Mouse (Mus musculus) forebrain, embryonic 13.5 days (tissue): ENCODE results near the gene Suclg1. TPM values are rescaled to one million over a fixed set of nuclear protein-coding genes. Genes with fewer than 3 reads are reported as not detected.

Experiments
- ATAC-seq: fragments of 200-750 bp; cut with Nextera tagmentation; 2 replicates; pipeline ENCODE4 v1.8.0; 2017
- H3K27ac ChIP-seq: fragments of 300-500 bp; sonication (generic); 2 replicates; pipeline ENCODE4 v1.5.1; 2015; ENCODE audit warnings: inconsistent platforms, mild to moderate bottlenecking, moderate library complexity
- H3K27me3 ChIP-seq: fragments of 300-500 bp; sonication (generic); 2 replicates; pipeline ENCODE4 v1.6.1; 2015; ENCODE audit warnings: mild to moderate bottlenecking, inconsistent platforms
- H3K36me3 ChIP-seq: fragments of 300-500 bp; sonication (generic); 2 replicates; pipeline ENCODE4 v1.6.1; 2015; ENCODE audit warnings: mild to moderate bottlenecking, inconsistent platforms; ENCODE audit not compliant: poor library complexity, severe bottlenecking
- H3K4me1 ChIP-seq: fragments of 300-500 bp; sonication (generic); 2 replicates; pipeline ENCODE4 v1.6.1; 2015; ENCODE audit warnings: inconsistent platforms
- H3K4me2 ChIP-seq: fragments of 300-500 bp; sonication (generic); 2 replicates; pipeline ENCODE4 v1.6.1; 2015; ENCODE audit warnings: inconsistent platforms, mild to moderate bottlenecking, moderate library complexity
- H3K4me3 ChIP-seq: fragments of 300-500 bp; sonication (generic); 2 replicates; pipeline ENCODE4 v1.5.1; 2015; ENCODE audit warnings: mild to moderate bottlenecking, inconsistent platforms
- H3K9ac ChIP-seq: fragments of 300-500 bp; sonication (generic); 2 replicates; pipeline ENCODE4 v1.6.1; 2015; ENCODE audit warnings: mild to moderate bottlenecking, inconsistent platforms
- H3K9me3 ChIP-seq: fragments of 300-500 bp; sonication (generic); replicated peaks from 2 replicates; pipeline ENCODE4 v1.6.1; 2016; ENCODE audit warnings: inconsistent platforms
- WGBS: fragments of 180-500 bp; shearing (Covaris S2); methylation state at CpG from one replicate; pipeline ENCODE4 v1.1.7; 2015; 5-methylcytosine and 5-hydroxymethylcytosine counted together
- polyA plus RNA-seq: library from polyadenylated mRNA; unstranded; fragments of >200 nt; fragmentation: Nextera tagmentation; extraction: Ambion mirVana; gene quantifications from 2 replicates; pipeline ENCODE4 v1.2.1, GENCODE M21; 2015

Gene Suclg1
- polyA plus RNA-seq, 1 experiment from 2014 or later = 146 TPM

DNA sequence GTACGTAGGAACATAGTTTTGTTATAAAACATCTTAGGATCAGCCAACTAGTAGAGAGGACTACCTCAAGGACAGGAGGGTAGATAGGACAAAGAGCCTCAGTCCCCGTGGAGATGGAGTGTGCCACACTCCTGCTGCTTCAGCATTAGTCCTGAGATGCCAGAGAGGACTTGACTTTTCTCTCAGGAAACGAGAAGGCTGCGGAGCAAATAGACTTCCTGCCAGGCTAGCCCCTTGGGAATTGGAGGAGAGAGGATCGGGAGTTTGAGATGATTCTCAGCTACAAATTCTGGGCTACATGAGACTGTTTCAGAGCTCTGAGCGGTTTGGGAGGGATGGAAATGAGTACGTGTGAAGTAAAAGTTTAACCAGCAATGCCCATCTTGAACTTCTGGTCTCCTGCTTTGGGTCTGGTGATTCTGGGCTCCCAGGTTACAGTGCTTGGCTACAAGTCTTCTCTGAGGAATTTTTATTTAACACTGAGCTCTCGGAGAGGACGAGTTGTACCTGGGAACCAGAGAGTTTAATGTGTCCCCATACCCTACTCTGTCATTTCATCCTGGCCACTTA is 32.4 kb downstream of the Suclg1 start:
- WGBS = 91% methylated on average over 9 of the region's 9 CpGs
- H3K4me3 ChIP-seq = no peak overlapping the region
- H3K27ac ChIP-seq = no peak overlapping the region
- H3K9me3 ChIP-seq = no peaks in the 10 kb centered on the region
- no peaks in the 10 kb centered on the region for H3K4me1 ChIP-seq
- no peak for ATAC-seq
- H3K27me3 ChIP-seq = no peaks in the 10 kb centered on the region
- peaks cover 26% of the 10 kb centered on the region for H3K36me3 ChIP-seq
- no peak overlapping the region for H3K9ac ChIP-seq
- no peak overlapping the region for H3K4me2 ChIP-seq

DNA sequence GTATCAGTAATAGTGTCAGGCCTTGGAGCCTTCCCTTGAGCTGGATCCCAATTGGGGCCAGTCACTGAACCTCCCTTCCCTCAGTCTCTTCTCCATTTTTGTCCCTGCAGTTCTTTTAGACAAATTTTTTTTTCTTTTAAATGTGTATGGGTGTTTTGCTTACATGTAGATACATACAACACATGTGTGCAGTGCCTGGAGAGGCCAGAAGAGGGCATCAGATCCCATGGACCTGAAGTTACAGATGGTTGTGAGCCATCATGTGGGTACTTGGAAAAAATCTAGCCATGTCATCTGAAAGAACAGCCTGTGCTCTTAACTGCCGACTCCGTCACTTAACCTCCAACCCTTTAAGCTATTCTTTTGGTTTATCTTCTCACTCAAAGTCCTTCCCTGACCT is 38.1 kb downstream of the Suclg1 start:
- Histone ChIP-seq H3K4me1 (no peaks in the 10 kb centered on the region), H3K9ac (no peak overlapping the region), H3K27me3 (no peaks in the 10 kb centered on the region), H3K27ac (no peak overlapping the region), H3K36me3 (no peaks in the 10 kb centered on the region), H3K4me2 (no peak overlapping the region), H3K9me3 (no peaks in the 10 kb centered on the region), H3K4me3 (no peak overlapping the region)
- WGBS = 98% methylated on average over 2 of the region's 2 CpGs
- ATAC-seq = no peak

DNA sequence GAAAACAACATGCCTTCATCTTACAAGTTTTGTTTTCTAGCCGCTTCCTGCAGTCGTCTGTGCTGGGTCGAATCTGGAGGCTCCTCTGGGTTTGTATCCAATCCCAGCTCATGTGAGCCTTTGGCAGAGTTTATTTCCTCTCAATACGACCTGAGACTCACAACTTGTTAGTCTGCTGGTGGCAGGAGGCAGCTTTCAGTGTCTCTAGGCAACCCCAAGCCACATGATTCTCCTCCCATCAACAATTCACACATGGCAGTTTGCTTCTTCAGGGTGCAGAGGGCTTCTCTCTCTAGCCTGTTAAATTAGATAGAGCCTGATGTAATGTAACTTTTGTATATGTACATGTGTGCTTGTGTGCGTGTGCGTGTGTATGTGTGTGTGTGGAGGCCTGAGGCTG is 58.7 kb downstream of the Suclg1 start:
- no peak for ATAC-seq
- no peak overlapping the region for H3K9ac ChIP-seq
- 0 out of 2 replicates have a peak, but pooled peaks cover 3% of the 10 kb centered on the region for H3K27me3 ChIP-seq
- H3K27ac ChIP-seq = no peak overlapping the region
- no peaks in the 10 kb centered on the region for H3K4me1 ChIP-seq
- H3K4me2 ChIP-seq = no peak overlapping the region
- H3K9me3 ChIP-seq = no peaks in the 10 kb centered on the region
- no peak overlapping the region for H3K4me3 ChIP-seq
- no peaks in the 10 kb centered on the region for H3K36me3 ChIP-seq
- WGBS = 71% methylated on average over 6 of the region's 6 CpGs

DNA sequence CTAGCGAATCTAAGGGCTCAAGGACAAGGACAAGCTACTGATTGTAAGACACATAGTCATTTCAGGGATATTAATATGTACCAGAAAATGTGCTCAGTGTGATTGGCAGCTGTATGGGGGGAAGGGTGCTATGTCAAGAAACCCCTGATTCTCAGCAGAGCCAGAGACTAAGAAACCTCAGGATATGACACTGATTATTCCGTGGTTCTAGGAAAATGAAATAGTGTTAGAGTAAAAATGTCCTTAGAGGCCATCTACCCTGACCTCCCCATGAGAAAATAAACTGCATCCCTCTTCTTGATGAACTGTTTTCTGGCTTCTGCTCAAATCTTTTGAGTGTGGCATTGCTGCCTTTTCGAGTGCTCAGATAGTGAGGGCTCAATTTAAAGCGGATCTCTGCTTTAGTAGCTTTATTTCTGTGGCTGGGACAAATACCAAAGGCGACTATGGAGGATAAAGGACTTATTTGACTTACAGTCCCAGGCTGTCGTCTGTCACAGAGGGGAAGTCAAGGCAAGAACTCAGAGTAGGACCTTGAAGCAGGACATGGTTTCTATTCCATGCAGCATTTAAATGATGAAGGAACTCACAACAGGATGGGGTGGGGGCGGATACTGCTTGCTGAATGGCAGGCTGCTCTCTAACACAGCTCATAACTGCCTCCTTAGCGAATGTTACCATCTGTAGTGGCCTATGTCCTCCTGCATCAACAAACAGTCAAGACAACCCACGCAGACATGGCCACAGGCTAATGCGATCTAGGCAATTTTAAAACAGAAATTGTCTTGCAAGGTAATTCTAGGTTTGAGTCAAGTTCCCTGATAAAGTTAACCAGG is 60.7 kb downstream of the Suclg1 start:
- Histone ChIP-seq H3K9me3 (no peaks in the 10 kb centered on the region), H3K4me3 (no peak overlapping the region), H3K27ac (no peak overlapping the region), H3K4me1 (no peaks in the 10 kb centered on the region), H3K9ac (no peak overlapping the region), H3K4me2 (no peak overlapping the region), H3K36me3 (no peaks in the 10 kb centered on the region), H3K27me3 (0 out of 2 replicates have a peak, but pooled peaks cover 7% of the 10 kb centered on the region)
- ATAC-seq = no peak
- WGBS = 86% methylated on average over 10 of the region's 10 CpGs

DNA sequence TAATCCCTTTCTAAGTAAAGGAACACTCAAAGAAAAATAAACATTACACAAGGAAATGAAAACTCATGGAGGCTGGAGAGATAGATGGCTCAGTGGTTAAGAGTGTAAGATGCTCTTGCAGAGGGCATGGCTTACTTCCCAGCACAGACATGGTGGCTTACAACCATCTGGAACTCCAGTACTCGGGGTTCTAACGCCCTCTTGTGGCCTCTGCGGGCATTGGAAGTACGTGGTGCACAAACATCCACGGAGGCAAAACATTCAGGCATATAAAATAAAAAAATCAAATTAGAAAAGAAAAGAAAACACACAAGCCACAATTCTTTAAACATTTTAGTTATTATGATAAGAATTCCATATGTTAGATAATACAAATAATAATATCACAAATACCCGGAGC is 63.2 kb downstream of the Suclg1 start:
- Histone ChIP-seq H3K9ac (no peak overlapping the region), H3K4me1 (peaks cover 9% of the 10 kb centered on the region; the same call in 1 of the 2 replicates), H3K36me3 (no peaks in the 10 kb centered on the region), H3K9me3 (no peaks in the 10 kb centered on the region), H3K27me3 (peaks cover 13% of the 10 kb centered on the region), H3K4me3 (no peak overlapping the region), H3K4me2 (no peak overlapping the region), H3K27ac (no peak overlapping the region)
- no peak for ATAC-seq
- WGBS = 71% methylated on average over 6 of the region's 6 CpGs

DNA sequence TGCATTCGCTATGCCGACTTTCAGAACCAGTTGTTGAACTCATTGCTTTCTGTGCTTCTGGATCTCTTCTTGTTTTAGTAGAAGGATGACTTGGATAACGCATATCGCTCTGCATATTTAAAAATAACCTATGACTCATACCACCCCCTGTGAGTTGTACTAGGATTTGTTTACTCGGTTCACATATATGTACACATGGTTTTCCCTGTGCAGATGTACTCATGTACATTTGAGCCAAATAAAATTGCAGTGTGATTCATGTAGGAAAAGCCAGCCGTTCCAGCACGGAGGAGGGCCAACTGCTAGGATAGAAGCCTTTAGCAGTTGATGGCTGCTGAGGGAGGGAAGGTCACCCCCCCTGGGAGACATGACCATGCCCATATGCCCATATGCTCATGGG is 63.6 kb downstream of the Suclg1 start:
- Histone ChIP-seq H3K9ac (no peak overlapping the region), H3K27ac (no peak overlapping the region), H3K4me1 (peaks cover 9% of the 10 kb centered on the region; the same call in 1 of the 2 replicates), H3K4me2 (no peak overlapping the region), H3K36me3 (no peaks in the 10 kb centered on the region), H3K4me3 (no peak overlapping the region), H3K9me3 (no peaks in the 10 kb centered on the region), H3K27me3 (peaks cover 18% of the 10 kb centered on the region)
- ATAC-seq = no peak
- WGBS = 97% methylated on average over 7 of the region's 7 CpGs

DNA sequence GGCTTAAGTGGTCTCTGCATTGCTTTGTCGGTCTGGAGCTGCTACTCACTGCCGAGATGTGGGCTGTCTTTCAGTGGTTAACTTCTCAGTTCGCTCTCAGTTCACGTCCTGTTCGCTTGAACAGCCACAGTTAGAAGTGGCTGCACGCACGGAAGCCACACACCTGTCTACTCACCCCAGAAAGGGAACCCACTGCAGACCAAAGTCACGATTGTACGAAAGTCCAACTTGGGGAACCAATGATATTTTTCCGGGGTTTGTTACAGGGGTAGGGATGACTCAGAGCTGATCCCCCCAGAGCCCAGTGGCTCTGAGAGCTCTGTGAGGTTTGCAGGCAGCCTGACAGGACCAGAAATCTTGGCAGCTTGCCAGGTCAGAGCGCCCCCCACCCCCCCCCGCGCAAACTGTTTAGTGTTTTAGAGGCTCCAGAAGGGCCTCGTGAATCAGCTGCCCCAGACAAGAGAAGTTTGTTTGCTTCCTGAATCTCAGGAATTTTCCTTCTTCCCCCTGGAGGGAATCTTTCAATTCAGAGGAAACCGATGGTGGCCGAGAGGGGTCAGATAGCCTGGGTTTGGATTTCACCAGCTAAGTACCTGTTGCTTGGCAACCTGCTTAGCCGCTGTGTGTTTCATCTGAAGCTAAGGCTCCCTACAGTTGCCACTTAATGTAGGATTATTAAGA is 66.9 kb downstream of the Suclg1 start:
- H3K4me2 ChIP-seq = peak overlapping the region; percentile 67
- peak overlapping the region; percentile 51 for H3K9ac ChIP-seq
- peaks cover 9% of the 10 kb centered on the region; the same call in 1 of the 2 replicates for H3K4me1 ChIP-seq
- H3K27me3 ChIP-seq = peaks cover 44% of the 10 kb centered on the region
- no peaks in the 10 kb centered on the region for H3K9me3 ChIP-seq
- no peaks in the 10 kb centered on the region for H3K36me3 ChIP-seq
- H3K4me3 ChIP-seq = peak overlapping the region; percentile 41
- peak; percentile 90 for ATAC-seq
- under 1% methylated on average over 17 of the region's 17 CpGs for WGBS
- H3K27ac ChIP-seq = peak overlapping the region; percentile 2

DNA sequence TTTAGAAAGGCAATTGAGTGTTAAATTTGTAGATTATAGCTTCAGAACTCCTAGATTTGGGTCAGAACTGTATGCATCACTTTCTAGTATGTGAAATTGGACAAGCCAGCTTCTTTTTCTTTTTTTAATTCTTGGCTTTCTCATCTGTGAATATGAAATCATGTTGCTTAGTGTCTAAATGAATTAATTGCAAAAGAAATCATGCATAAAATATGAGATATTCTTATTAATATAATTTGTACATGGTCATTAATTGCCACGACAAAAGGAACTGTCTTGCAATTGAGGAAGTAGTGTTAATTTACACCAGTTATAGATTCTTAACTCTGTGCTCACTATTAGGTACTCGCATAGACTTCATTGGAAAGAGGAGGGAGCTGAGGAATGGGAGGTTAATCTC is 74.1 kb downstream of the Suclg1 start:
- Histone ChIP-seq H3K4me1 (no peaks in the 10 kb centered on the region), H3K4me3 (no peak overlapping the region), H3K27me3 (peaks cover 23% of the 10 kb centered on the region), H3K9ac (no peak overlapping the region), H3K9me3 (no peaks in the 10 kb centered on the region), H3K4me2 (no peak overlapping the region), H3K36me3 (no peaks in the 10 kb centered on the region), H3K27ac (no peak overlapping the region)
- WGBS = 78% methylated on average over 2 of the region's 2 CpGs
- ATAC-seq = no peak

Other genes with a start within 250 kb of the Suclg1 start
- gene Dnah6, start 26.7 kb upstream of the Suclg1 start, polyA plus RNA-seq = 0.17 and 0.23 TPM in 2 replicates
- not detected in 2 replicates for gene 4931417E11Rik, start 221.3 kb downstream of the Suclg1 start, polyA plus RNA-seq